Mouse (Mus musculus): ENCODE measurements at regions not wholly inside any gene's neighbourhood (a gene's known extent, or its start where the extent isn't known, plus 50 kb on each side); places are given as distances from the start of the nearest gene placed in this dataset.
"Not testable (repeated sequence)": the region's sequence is repeated elsewhere in the genome, so short reads cannot be mapped to it uniquely, and the experiment has no call there.

DNA sequence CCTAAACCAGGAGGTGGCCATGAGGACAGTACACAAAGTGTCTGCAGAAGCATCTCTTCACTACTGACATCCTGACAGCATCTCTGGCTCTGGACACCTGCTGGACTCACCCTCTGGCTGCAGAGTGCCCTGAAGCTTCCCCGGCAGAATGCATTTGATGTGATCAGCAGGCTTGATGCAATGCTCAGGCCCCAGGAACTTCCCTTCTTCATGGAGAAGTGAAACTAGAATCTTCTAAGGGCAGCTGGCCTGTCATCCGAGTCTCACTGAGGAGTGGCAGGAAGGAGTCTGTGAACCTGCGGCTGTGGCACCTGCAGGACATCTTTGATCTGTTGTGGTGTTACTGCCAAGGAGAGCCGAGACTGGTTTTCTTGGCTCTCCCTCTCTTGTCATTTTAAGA, 116.2 kb downstream of the Nucb2 start:
- Histone ChIP-seq H3K27me3 (ENCODE audit: low read depth, poor library complexity, severe bottlenecking) (no peaks in the 10 kb centered on the region), H3K4me1 (no peaks in the 10 kb centered on the region), H3K4me3 (no peak overlapping the region), H3K27ac (replicated peaks) (no peak overlapping the region), H3K9me3 (replicated peaks) (no peaks in the 10 kb centered on the region), H3K36me3 (no peaks in the 10 kb centered on the region)
- no peak for DNase-seq (ENCODE audit: low spot score)
- WGBS, result 82% methylated on average over 4 of the region's 4 CpGs

DNA sequence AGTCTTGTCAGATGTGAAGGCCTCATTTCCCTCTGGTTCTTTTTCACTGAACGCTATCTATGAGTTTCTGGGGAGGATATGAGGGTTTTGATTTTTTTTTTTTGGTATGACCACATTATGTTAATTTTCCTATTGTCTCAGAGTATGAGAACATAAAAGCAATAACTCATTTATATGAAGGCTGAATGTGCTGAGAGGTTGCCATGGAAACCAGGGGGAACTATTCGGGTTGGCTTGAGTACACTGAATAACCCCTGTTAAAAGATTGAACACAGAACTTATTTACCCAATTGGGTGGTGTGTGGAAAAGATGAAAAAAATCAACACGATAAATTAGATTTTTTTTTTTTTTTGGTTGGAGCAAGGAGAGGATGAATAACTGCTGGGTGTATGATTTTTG, 129.0 kb downstream of the Nucb2 start:
- DNase-seq (ENCODE audit: low spot score), result no peak

DNA sequence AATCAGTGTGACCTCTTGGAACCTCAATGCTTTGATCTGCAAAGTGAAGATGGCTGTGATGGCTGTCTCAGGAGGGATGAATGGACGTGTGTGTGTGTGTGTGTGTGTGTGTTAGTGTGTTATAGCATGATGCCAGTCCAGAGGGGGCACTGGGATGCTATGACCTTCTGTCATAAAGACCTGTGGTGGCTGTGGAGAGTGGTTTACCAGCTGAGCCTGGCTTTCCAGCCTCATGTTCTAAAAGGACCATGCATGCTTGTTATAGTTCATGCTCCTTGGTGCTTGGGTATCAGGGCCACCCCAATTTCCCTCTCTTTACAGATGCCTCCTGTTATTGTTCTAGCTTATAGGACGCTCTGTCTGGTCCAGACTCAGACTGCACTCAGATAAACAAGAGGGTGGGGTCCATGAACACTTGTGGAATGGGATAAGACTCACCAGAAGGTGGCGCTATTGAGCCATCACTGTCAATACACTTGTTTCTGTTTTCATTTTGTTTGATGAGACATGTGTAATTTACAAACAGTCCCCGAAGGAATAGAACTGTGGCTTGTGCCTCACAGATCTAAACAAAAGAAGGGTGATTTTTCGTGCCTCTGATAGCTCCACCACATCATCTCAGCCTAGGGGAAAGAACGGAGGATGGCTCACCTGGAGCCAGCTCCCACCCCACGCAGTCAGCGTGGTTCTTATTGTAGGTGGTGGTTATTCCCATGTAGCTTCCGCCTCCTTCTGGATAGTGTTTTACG, 140.9 kb downstream of the Nucb2 start:
- 62% methylated on average over 10 of the region's 10 CpGs for WGBS
- Histone ChIP-seq H3K36me3 (no peaks in the 10 kb centered on the region), H3K27me3 (ENCODE audit: low read depth, poor library complexity, severe bottlenecking) (no peaks in the 10 kb centered on the region), H3K27ac (replicated peaks) (no peak overlapping the region), H3K4me1 (no peaks in the 10 kb centered on the region), H3K4me3 (no peak overlapping the region), H3K9me3 (replicated peaks) (no peaks in the 10 kb centered on the region)
- peak; percentile 51 for DNase-seq (ENCODE audit: low spot score)

More for the DNA sequence above, 129.0 kb downstream of the Nucb2 start:
- no peak overlapping the region for H3K27ac ChIP-seq (replicated peaks)
- no peaks in the 10 kb centered on the region for H3K9me3 ChIP-seq (replicated peaks)
- no peaks in the 10 kb centered on the region for H3K4me1 ChIP-seq
- no peaks in the 10 kb centered on the region for H3K27me3 ChIP-seq (ENCODE audit: low read depth, poor library complexity, severe bottlenecking)
- no peak overlapping the region for H3K4me3 ChIP-seq
- no peaks in the 10 kb centered on the region for H3K36me3 ChIP-seq
- 88% methylated on average over 3 of the region's 3 CpGs for WGBS

DNA sequence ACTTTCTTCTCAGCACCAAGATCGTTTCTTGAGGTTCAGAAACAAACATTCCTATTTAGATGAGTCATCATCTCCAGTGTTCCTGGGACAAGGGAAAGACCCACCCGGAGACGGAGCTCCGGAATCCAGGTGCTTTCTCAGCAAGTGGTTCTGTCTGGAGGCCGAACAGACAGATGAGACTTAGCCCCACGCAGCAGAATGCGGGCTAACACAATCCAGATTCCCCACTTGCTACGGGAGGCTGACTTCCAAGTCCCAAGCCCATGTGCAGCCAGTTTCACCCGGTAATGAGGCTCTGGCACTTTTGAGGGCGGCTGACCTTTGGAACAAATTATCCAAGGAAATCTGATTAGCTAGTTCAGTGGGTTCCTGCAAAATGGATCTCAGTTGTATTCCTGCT, 150.3 kb downstream of the Nucb2 start:
- Histone ChIP-seq H3K27ac (replicated peaks) (no peak overlapping the region), H3K4me1 (no peaks in the 10 kb centered on the region), H3K9me3 (replicated peaks) (no peaks in the 10 kb centered on the region), H3K27me3 (ENCODE audit: low read depth, poor library complexity, severe bottlenecking) (no peaks in the 10 kb centered on the region), H3K36me3 (no peaks in the 10 kb centered on the region), H3K4me3 (no peak overlapping the region)
- DNase-seq (ENCODE audit: low spot score), result no peak
- 58% methylated on average over 10 of the region's 10 CpGs for WGBS

DNA sequence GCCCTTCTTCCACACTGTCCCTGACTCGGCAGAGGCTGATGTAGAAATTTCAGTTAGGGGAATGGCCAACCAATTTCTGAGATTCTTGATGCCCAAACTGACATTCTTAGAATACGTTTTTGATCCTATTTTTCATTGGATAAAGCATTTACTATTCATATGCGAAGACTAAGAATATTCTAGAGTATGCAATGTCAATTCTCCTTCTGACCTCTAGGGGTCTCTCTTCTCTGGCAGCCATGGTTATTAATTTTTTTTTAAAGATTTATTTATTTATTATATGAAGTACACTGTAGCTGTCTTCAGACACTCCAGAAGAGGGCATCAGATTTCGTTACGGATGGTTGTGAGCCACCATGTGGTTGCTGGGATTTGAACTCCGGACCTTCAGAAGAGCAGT, 152.9 kb downstream of the Nucb2 start:
- H3K4me1 ChIP-seq; H3K36me3 ChIP-seq; H3K9me3 ChIP-seq (replicated peaks); H3K27me3 ChIP-seq (ENCODE audit: low read depth, poor library complexity, severe bottlenecking); DNase-seq (ENCODE audit: low spot score); H3K27ac ChIP-seq (replicated peaks); H3K4me3 ChIP-seq: not testable (repeated sequence)
- WGBS, result 91% methylated on average over 6 of the region's 6 CpGs

DNA sequence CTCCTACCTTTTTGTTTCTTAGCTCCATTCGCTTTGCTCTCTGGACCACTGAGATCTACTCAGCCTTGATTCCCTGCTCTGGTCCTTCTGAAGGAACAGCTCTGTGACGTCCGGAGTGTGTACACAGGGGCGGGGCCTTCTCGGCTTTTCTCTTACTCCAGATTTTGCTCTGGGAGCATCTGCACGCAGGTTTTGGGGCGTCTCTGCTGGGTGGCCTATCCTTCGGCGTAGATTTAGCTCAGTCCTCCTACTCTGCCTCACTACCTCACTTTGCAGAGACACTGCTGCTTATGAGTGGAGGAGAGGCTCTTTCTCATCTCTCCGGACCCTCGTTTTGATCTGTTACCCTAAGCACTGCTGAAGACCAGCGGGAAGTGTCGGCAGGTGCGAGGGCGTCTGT, 161.4 kb downstream of the Nucb2 start:
- Histone ChIP-seq H3K4me1 (no peaks in the 10 kb centered on the region), H3K27ac (replicated peaks) (no peak overlapping the region), H3K4me3 (no peak overlapping the region), H3K36me3 (no peaks in the 10 kb centered on the region), H3K9me3 (replicated peaks) (no peaks in the 10 kb centered on the region), H3K27me3 (ENCODE audit: low read depth, poor library complexity, severe bottlenecking) (no peaks in the 10 kb centered on the region)
- DNase-seq (ENCODE audit: low spot score), result no peak
- WGBS, result 89% methylated on average over 15 of the region's 15 CpGs

DNA sequence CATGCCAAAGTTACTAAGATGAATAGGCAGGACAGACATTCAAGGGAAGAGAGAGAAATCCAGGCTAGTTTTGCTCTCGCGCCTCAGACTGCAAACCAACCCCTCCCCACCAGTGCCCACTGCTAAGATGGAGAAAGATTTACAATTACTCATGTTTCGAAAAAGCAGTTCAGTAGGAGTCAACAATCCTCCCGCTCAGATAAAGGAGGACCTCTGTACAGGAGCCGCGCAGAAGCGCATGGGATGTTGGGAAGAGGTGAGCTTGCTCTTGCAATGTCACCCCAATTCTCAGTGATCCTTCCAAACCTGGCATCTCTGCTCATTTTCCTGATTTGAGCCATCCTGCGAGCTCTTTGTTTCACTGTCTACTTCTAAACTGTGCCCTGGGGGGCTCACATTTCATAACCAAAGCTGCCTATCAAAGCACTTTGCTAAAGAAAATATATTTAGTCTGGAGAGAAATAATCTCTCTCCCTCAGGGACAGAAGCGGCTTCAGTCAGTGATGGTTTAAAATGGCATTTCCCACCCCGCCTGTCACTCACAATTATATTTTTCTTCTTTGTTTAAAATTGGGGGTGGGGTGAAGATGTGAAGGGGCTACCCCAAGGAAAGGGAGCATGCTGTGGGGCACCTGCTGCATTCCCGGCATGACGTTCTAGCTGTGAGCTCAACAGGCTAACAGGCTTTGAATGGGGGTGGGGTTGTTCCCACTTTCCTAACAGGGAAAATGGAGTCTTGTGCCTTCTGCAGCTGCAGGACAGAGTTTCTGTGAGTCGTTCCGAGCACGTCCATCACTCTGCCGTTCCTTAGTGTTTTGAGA, 170.2 kb downstream of the Nucb2 start:
- no peak for DNase-seq (ENCODE audit: low spot score)
- Histone ChIP-seq H3K27ac (replicated peaks) (no peak overlapping the region), H3K4me1 (peaks cover 9% of the 10 kb centered on the region; the same call in 1 of the 2 replicates), H3K27me3 (ENCODE audit: low read depth, poor library complexity, severe bottlenecking) (no peaks in the 10 kb centered on the region), H3K9me3 (replicated peaks) (no peaks in the 10 kb centered on the region), H3K4me3 (no peak overlapping the region), H3K36me3 (no peaks in the 10 kb centered on the region)
- WGBS, result 79% methylated on average over 16 of the region's 16 CpGs

DNA sequence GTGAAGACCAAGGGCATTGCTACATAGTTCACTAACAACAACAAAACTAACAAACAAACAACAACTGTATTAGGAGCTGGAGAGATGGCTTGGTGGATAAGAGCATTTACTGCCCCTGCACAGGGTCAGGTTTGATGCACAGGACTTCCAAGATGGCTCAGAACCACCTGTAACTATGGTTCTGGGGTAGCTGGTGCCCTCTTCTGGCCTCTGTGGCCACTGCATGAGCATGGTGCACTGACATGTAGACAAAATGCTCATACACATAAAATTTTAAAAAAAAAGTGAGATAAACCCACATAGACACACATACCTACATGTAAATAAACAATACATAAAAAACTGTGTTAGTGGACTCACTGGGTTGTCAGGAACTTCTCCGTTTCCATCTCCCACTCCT, 172.5 kb downstream of the Nucb2 start:
- Histone ChIP-seq H3K9me3 (replicated peaks) (no peaks in the 10 kb centered on the region), H3K27me3 (ENCODE audit: low read depth, poor library complexity, severe bottlenecking) (no peaks in the 10 kb centered on the region), H3K27ac (replicated peaks) (no peak overlapping the region), H3K4me3 (no peak overlapping the region), H3K4me1 (peaks cover 9% of the 10 kb centered on the region; the same call in 1 of the 2 replicates), H3K36me3 (no peaks in the 10 kb centered on the region)
- DNase-seq (ENCODE audit: low spot score), result no peak
- 68% methylated on average over 1 of the region's 1 CpGs for WGBS

DNA sequence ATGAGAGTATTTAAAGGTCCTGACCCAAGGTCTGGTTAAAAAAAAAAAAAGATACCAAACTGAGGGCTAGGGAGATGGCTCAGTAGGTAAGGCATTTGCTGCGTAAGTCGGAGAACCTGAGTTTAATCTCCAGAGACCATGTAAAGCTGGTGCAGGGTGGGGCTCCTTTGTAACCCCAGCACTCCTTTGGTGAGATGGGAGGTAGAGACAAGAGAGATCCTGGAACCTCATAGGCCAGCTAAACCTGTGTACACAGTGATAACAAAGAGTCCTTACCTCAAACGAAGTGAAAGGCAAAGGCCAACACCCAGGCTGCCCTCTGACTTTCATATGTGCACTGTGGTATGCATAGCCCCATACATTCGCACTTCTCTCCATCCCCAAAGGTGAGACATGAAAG, 175.0 kb downstream of the Nucb2 start:
- WGBS, result 79% methylated on average over 4 of the region's 4 CpGs
- no peaks in the 10 kb centered on the region for H3K27me3 ChIP-seq (ENCODE audit: low read depth, poor library complexity, severe bottlenecking)

DNA sequence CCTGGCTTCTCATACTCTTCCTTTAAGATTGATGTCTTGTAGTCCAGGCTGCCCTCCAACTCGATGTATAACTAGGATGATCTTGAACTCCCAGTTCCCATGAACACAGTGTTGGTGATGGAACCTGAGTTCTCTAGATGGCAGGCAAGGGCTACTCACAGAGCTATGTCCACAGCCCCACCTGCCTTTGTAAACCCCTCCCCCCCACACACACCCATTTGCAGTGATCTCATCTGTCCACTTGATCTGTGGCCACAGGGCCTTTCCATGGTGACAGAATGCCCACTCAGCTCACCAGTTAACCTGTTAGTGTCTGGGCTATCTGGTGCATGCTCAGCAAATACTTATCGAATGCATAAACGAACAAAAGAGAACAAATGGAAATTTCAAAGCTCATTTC, 176.4 kb downstream of the Nucb2 start:
- DNase-seq (ENCODE audit: low spot score), result no peak
- Histone ChIP-seq H3K4me1 (no peaks in the 10 kb centered on the region), H3K27ac (replicated peaks) (no peak overlapping the region), H3K36me3 (no peaks in the 10 kb centered on the region), H3K27me3 (ENCODE audit: low read depth, poor library complexity, severe bottlenecking) (no peaks in the 10 kb centered on the region), H3K9me3 (replicated peaks) (no peaks in the 10 kb centered on the region), H3K4me3 (no peak overlapping the region)
- 94% methylated on average over 3 of the region's 3 CpGs for WGBS

More for the DNA sequence above, 175.0 kb downstream of the Nucb2 start:
- H3K36me3 ChIP-seq, result no peaks in the 10 kb centered on the region
- H3K9me3 ChIP-seq (replicated peaks), result no peaks in the 10 kb centered on the region
- peaks cover 7% of the 10 kb centered on the region; the same call in 1 of the 2 replicates for H3K4me1 ChIP-seq
- H3K27ac ChIP-seq (replicated peaks), result no peak overlapping the region
- no peak overlapping the region for H3K4me3 ChIP-seq
- DNase-seq (ENCODE audit: low spot score), result no peak

DNA sequence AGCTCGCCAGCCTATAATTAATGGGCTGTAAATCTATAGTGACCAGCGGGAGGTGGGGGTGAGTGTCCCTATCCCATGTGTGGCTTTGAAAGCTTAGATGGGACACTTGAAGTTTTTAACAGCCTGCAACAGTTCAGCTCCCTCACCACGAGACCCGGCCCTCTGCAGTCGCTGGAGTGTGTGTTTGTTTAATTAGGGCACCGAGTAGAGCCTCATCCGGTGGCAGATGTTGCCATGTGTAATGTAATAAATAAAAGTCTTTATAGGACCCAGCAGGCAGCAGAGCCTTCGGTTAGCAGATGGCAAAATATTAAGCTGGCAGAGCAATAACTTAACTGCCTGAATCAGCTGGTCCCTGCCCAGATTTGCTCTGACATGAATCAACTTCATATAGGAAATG, 177.1 kb downstream of the Nucb2 start:
- no peak for DNase-seq (ENCODE audit: low spot score)
- no peaks in the 10 kb centered on the region for H3K27me3 ChIP-seq (ENCODE audit: low read depth, poor library complexity, severe bottlenecking)
- 70% methylated on average over 8 of the region's 8 CpGs for WGBS

DNA sequence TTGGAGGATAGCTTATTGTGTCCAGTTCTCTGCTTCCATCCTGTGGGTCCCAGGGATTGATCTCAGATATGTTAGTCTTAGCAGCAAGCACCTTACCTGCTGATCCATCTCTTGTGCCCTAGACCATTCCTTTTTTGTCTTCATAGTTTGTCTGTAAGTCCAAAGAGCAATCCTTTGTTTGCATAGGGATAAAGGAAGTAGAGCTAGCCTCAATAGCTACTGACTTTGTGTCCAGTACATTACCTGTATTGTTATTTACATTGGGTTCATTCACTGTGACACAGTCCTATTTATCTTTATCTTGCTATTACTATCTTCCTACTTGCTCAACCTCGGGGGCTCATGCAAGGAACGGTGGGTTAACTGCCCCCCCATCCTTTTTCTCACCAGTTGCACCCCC, 196.2 kb downstream of the Nucb2 start:
- H3K27ac ChIP-seq (replicated peaks), result no peak overlapping the region
- DNase-seq (ENCODE audit: low spot score), result no peak

More for the DNA sequence above, 177.1 kb downstream of the Nucb2 start:
- Histone ChIP-seq H3K4me1 (no peaks in the 10 kb centered on the region), H3K27ac (replicated peaks) (no peak overlapping the region), H3K36me3 (no peaks in the 10 kb centered on the region), H3K9me3 (replicated peaks) (no peaks in the 10 kb centered on the region), H3K4me3 (no peak overlapping the region)

More for the DNA sequence above, 196.2 kb downstream of the Nucb2 start:
- 86% methylated on average over 2 of the region's 2 CpGs for WGBS
- no peaks in the 10 kb centered on the region for H3K36me3 ChIP-seq
- H3K9me3 ChIP-seq (replicated peaks), result peaks cover 5% of the 10 kb centered on the region; the same call in 1 of the 2 replicates
- H3K4me3 ChIP-seq, result no peak overlapping the region
- no peaks in the 10 kb centered on the region for H3K4me1 ChIP-seq
- no peaks in the 10 kb centered on the region for H3K27me3 ChIP-seq (ENCODE audit: low read depth, poor library complexity, severe bottlenecking)
